8 mouse cellular contexts compared by ENCODE assay signal in genomic region chr6:136808631-136809046, GRCm38 (mm10). TPM values are rescaled to one million over a fixed set of nuclear protein-coding genes. Genes with fewer than 3 reads are reported as not detected.
A peak's percentile ranks its signal among the peaks of the same experiment; 100 is the strongest.
DNase-seq lines count a peak whose midpoint lies in the region; ATAC-seq and TF ChIP-seq lines count a peak whose summit lies in the region.

No protein-coding gene starts in this region.

- no peaks in the 10 kb centered on the region for H3K27me3 ChIP-seq in forebrain, postnatal 0 days (ENCODE audit: insufficient read depth, low read length)
- H3K27me3 ChIP-seq in intestine, embryonic 14.5 days (replicated peaks; ENCODE audit: control insufficient read depth, insufficient read depth, low read length): no peaks in the 10 kb centered on the region
- H3K27me3 ChIP-seq in lung, embryonic 14.5 days (ENCODE audit: insufficient read depth, low read length): no peaks in the 10 kb centered on the region
- no peaks in the 10 kb centered on the region for H3K27me3 ChIP-seq in neural tube, embryonic 15.5 days (replicated peaks)

- peak; percentile 42 to 47 for DNase-seq in left cerebral cortex, adult 2 months (ENCODE audit: extremely low spot score in 1 of 2, low spot score in 2 of 2)
- no peak for DNase-seq in left cerebral cortex, adult 11 months (ENCODE audit: low spot score)
- DNase-seq in adrenal gland, postnatal 10 days: peak; percentile 61
- peak; percentile 17 for DNase-seq in forebrain, postnatal 0 days
- peak; percentile 76 for DNase-seq in intestine, embryonic 14.5 days (ENCODE audit: low spot score)
- DNase-seq in lung, embryonic 14.5 days: peak; percentile 31
- DNase-seq in embryo, embryonic 10 days (ENCODE audit: low spot score): no peak

- H3K4me1 ChIP-seq in forebrain, postnatal 0 days (ENCODE audit: insufficient read depth): peaks cover 4% of the 10 kb centered on the region; the same call in 1 of the 2 replicates
- peaks cover 22% of the 10 kb centered on the region for H3K4me1 ChIP-seq in intestine, embryonic 14.5 days (replicated peaks; ENCODE audit: control insufficient read depth, insufficient read depth, low read length)
- peaks cover 10% of the 10 kb centered on the region; the same call in 1 of the 2 replicates for H3K4me1 ChIP-seq in lung, embryonic 14.5 days (ENCODE audit: insufficient read depth)
- H3K4me1 ChIP-seq in neural tube, embryonic 15.5 days: peaks cover 26% of the 10 kb centered on the region

- ATAC-seq in forebrain, postnatal 0 days: 0 out of 2 replicates have a peak, but pooled peaks have one; percentile 0
- peak; percentile 4 for ATAC-seq in intestine, embryonic 14.5 days (replicated peaks; ENCODE audit: low FRiP score, low TSS enrichment, low read depth)
- ATAC-seq in lung, embryonic 14.5 days (ENCODE audit: insufficient read depth): peak; percentile 29
- ATAC-seq in neural tube, embryonic 15.5 days (ENCODE audit: low FRiP score): peak; percentile 5

- peak overlapping the region; percentile 65 for H3K4me3 ChIP-seq in left cerebral cortex, adult 2 months
- H3K4me3 ChIP-seq in forebrain, postnatal 0 days (ENCODE audit: low read depth, low read length): peak overlapping the region; percentile 74
- peak overlapping the region; percentile 76 for H3K4me3 ChIP-seq in intestine, embryonic 14.5 days (ENCODE audit: low read depth, low read length)
- peak overlapping the region; percentile 83 for H3K4me3 ChIP-seq in lung, embryonic 14.5 days (ENCODE audit: low read depth, low read length)
- H3K4me3 ChIP-seq in neural tube, embryonic 15.5 days (replicated peaks): peak overlapping the region; percentile 90

- TF ChIP-seq CTCF in left cerebral cortex, adult 2 months (IDR thresholded peaks at IDR 0.05): no peak
- TF ChIP-seq CTCF in forebrain, postnatal 0 days (IDR thresholded peaks at IDR 0.05; ENCODE audit: low read depth): no peak
- TF ChIP-seq CTCF in lung, embryonic 14.5 days (IDR thresholded peaks at IDR 0.05; ENCODE audit: low read depth): no peak

- WGBS in forebrain, postnatal 0 days: 2% methylated on average over 28 of the region's 28 CpGs
- WGBS in intestine, embryonic 14.5 days: under 1% methylated on average over 28 of the region's 28 CpGs
- under 1% methylated on average over 27 of the region's 28 CpGs for WGBS in lung, embryonic 14.5 days
- under 1% methylated on average over 28 of the region's 28 CpGs for WGBS in neural tube, embryonic 15.5 days

- intact Hi-C loops in left cerebral cortex, adult 2 months (cut with DNase I): loop anchor here (1.0 kb wide), 1 partner anchor 20 kb away; the partner anchor contains the start of gene Wbp11

- no peaks in the 10 kb centered on the region for H3K9me3 ChIP-seq in forebrain, postnatal 0 days (ENCODE audit: low read length)
- no peaks in the 10 kb centered on the region for H3K9me3 ChIP-seq in intestine, embryonic 14.5 days (ENCODE audit: control insufficient read depth, low read length)
- no peaks in the 10 kb centered on the region for H3K9me3 ChIP-seq in lung, embryonic 14.5 days (ENCODE audit: low read depth, low read length)
- H3K9me3 ChIP-seq in neural tube, embryonic 15.5 days (replicated peaks): no peaks in the 10 kb centered on the region

- H3K36me3 ChIP-seq in forebrain, postnatal 0 days (ENCODE audit: insufficient read depth): peaks cover 17% of the 10 kb centered on the region
- H3K36me3 ChIP-seq in intestine, embryonic 14.5 days (ENCODE audit: control insufficient read depth, insufficient read depth, low read length): peaks cover 21% of the 10 kb centered on the region
- peaks cover 22% of the 10 kb centered on the region for H3K36me3 ChIP-seq in lung, embryonic 14.5 days (ENCODE audit: insufficient read depth)
- H3K36me3 ChIP-seq in neural tube, embryonic 15.5 days: peaks cover 17% of the 10 kb centered on the region

- H3K4me2 ChIP-seq in forebrain, postnatal 0 days (ENCODE audit: low read depth): peak overlapping the region; percentile 95
- H3K4me2 ChIP-seq in intestine, embryonic 14.5 days (ENCODE audit: low read length): peak overlapping the region; percentile 96
- peak overlapping the region; percentile 95 for H3K4me2 ChIP-seq in lung, embryonic 14.5 days
- peak overlapping the region; percentile 81 for H3K4me2 ChIP-seq in neural tube, embryonic 15.5 days

- H3K9ac ChIP-seq in forebrain, postnatal 0 days: peak overlapping the region; percentile 69
- H3K9ac ChIP-seq in intestine, embryonic 14.5 days (ENCODE audit: low read length): peak overlapping the region; percentile 65
- peak overlapping the region; percentile 68 for H3K9ac ChIP-seq in lung, embryonic 14.5 days
- H3K9ac ChIP-seq in neural tube, embryonic 15.5 days (replicated peaks): peak overlapping the region; percentile 69

- H3K27ac ChIP-seq in left cerebral cortex, adult 2 months: peak overlapping the region; percentile 89
- no peak overlapping the region for H3K27ac ChIP-seq in forebrain, postnatal 0 days (ENCODE audit: low read depth, low read length)
- H3K27ac ChIP-seq in intestine, embryonic 14.5 days (ENCODE audit: low read depth): peak overlapping the region; percentile 85
- peak overlapping the region; percentile 54; the same call in 1 of the 2 replicates for H3K27ac ChIP-seq in lung, embryonic 14.5 days (ENCODE audit: low read depth)
- H3K27ac ChIP-seq in neural tube, embryonic 15.5 days (replicated peaks): peak overlapping the region; percentile 75

RNA-seq across cellular contexts. Expression of gene H2afj, which starts 0.6 kb away (rescaled TPM):
- total RNA-seq in left cerebral cortex, adult 2 months (2021): 10 to 100 TPM; 54.7 to 59.1 TPM
- total RNA-seq in adrenal gland, postnatal 10 days (2021): 10 to 100 TPM; 71.1 to 85.2 TPM
- 31.7 and 47.5 TPM in 2 replicates for total RNA-seq in forebrain, postnatal 0 days (2014; rRNA removed)
- 119 and 159 TPM in 2 replicates for polyA plus RNA-seq in forebrain, postnatal 0 days (2015; fragmentation: Nextera tagmentation; extraction: Ambion mirVana)
- polyA plus RNA-seq in intestine, embryonic 14.5 days (2014; fragmentation: Nextera tagmentation; extraction: Ambion mirVana): 152 and 182 TPM in 2 replicates
- polyA plus RNA-seq in lung, embryonic 14.5 days (2014; fragmentation: Nextera tagmentation; extraction: Ambion mirVana): 106 and 108 TPM in 2 replicates
- 106 and 119 TPM in 2 replicates for polyA plus RNA-seq in neural tube, embryonic 15.5 days (2015; fragmentation: Nextera tagmentation; extraction: Ambion mirVana)

RNA-seq across cellular contexts. Expression of gene Hist4h4, which starts 4.4 kb away (rescaled TPM):
- total RNA-seq in left cerebral cortex, adult 2 months (2021): 10 to 100 TPM in 1 of 2 experiments, 1 to 10 TPM in 1; 8.2 to 10.4 TPM
- total RNA-seq in adrenal gland, postnatal 10 days (2021): 10 to 100 TPM; 28.3 to 29.2 TPM
- 19.4 and 39.2 TPM in 2 replicates for total RNA-seq in forebrain, postnatal 0 days (2014; rRNA removed)
- polyA plus RNA-seq in forebrain, postnatal 0 days (2015; fragmentation: Nextera tagmentation; extraction: Ambion mirVana): 0.42 and 0.45 TPM in 2 replicates
- polyA plus RNA-seq in intestine, embryonic 14.5 days (2014; fragmentation: Nextera tagmentation; extraction: Ambion mirVana): 1.3 and 2.2 TPM in 2 replicates
- 1.7 and 2.1 TPM in 2 replicates for polyA plus RNA-seq in lung, embryonic 14.5 days (2014; fragmentation: Nextera tagmentation; extraction: Ambion mirVana)
- polyA plus RNA-seq in neural tube, embryonic 15.5 days (2015; fragmentation: Nextera tagmentation; extraction: Ambion mirVana): 0.43 and 0.44 TPM in 2 replicates

RNA-seq across cellular contexts. Expression of gene BC049715, which starts 18.8 kb away (rescaled TPM):
- total RNA-seq in left cerebral cortex, adult 2 months (2021): 1 to 10 TPM; 2.4 to 3.9 TPM
- under 1 TPM; 0.73 to 0.75 TPM for total RNA-seq in adrenal gland, postnatal 10 days (2021)
- 0.92 and 1.9 TPM in 2 replicates for total RNA-seq in forebrain, postnatal 0 days (2014; rRNA removed)
- 1.1 and 2.1 TPM in 2 replicates for polyA plus RNA-seq in forebrain, postnatal 0 days (2015; fragmentation: Nextera tagmentation; extraction: Ambion mirVana)
- 1.1 and 1.7 TPM in 2 replicates for polyA plus RNA-seq in intestine, embryonic 14.5 days (2014; fragmentation: Nextera tagmentation; extraction: Ambion mirVana)
- polyA plus RNA-seq in lung, embryonic 14.5 days (2014; fragmentation: Nextera tagmentation; extraction: Ambion mirVana): 1.5 and 1.9 TPM in 2 replicates
- polyA plus RNA-seq in neural tube, embryonic 15.5 days (2015; fragmentation: Nextera tagmentation; extraction: Ambion mirVana): 1.5 and 2.8 TPM in 2 replicates

RNA-seq across cellular contexts. Expression of gene Wbp11, which starts 19.4 kb away (rescaled TPM):
- 100 to 1,000 TPM; 114 to 116 TPM for total RNA-seq in left cerebral cortex, adult 2 months (2021)
- total RNA-seq in adrenal gland, postnatal 10 days (2021): 10 to 100 TPM; 82.5 to 86.5 TPM
- 45.8 and 52.5 TPM in 2 replicates for total RNA-seq in forebrain, postnatal 0 days (2014; rRNA removed)
- 67.1 and 87.4 TPM in 2 replicates for polyA plus RNA-seq in forebrain, postnatal 0 days (2015; fragmentation: Nextera tagmentation; extraction: Ambion mirVana)
- 113 TPM in 2 replicates for polyA plus RNA-seq in intestine, embryonic 14.5 days (2014; fragmentation: Nextera tagmentation; extraction: Ambion mirVana)
- polyA plus RNA-seq in lung, embryonic 14.5 days (2014; fragmentation: Nextera tagmentation; extraction: Ambion mirVana): 130 and 134 TPM in 2 replicates
- polyA plus RNA-seq in neural tube, embryonic 15.5 days (2015; fragmentation: Nextera tagmentation; extraction: Ambion mirVana): 71.1 and 80.0 TPM in 2 replicates

RNA-seq across cellular contexts. Expression of gene Smco3, which starts 26.6 kb away (rescaled TPM):
- 1 to 10 TPM; 4.2 to 4.4 TPM for total RNA-seq in left cerebral cortex, adult 2 months (2021)
- under 1 TPM; 0.27 to 0.51 TPM for total RNA-seq in adrenal gland, postnatal 10 days (2021)
- total RNA-seq in forebrain, postnatal 0 days (2014; rRNA removed): 2.7 and 2.8 TPM in 2 replicates
- polyA plus RNA-seq in forebrain, postnatal 0 days (2015; fragmentation: Nextera tagmentation; extraction: Ambion mirVana): 1.5 TPM in 2 replicates
- 3.7 and 4.0 TPM in 2 replicates for polyA plus RNA-seq in intestine, embryonic 14.5 days (2014; fragmentation: Nextera tagmentation; extraction: Ambion mirVana)
- 1.6 and 2.9 TPM in 2 replicates for polyA plus RNA-seq in lung, embryonic 14.5 days (2014; fragmentation: Nextera tagmentation; extraction: Ambion mirVana)
- polyA plus RNA-seq in neural tube, embryonic 15.5 days (2015; fragmentation: Nextera tagmentation; extraction: Ambion mirVana): 2.5 and 3.0 TPM in 2 replicates

Comparison
In these comparisons a context has a peak if more than half of its experiments do, and no peak if none do; other contexts are left out.
1. DNase-seq: peak in left cerebral cortex, adult 2 months (2 of 2), adrenal gland, postnatal 10 days (single experiment), forebrain, postnatal 0 days (single experiment), intestine, embryonic 14.5 days (single experiment) and lung, embryonic 14.5 days (single experiment); none in left cerebral cortex, adult 11 months (single experiment) and embryo, embryonic 10 days (single experiment).
2. Peak in every context shown above with its lines, with median percentiles within 50 percentile points of each other: H3K4me3 ChIP-seq, ATAC-seq, H3K4me2 ChIP-seq and H3K9ac ChIP-seq.